Mouse (Mus musculus) retina, embryonic 14.5 days (tissue): ENCODE measurements at regions not wholly inside any gene's neighbourhood (a gene's known extent, or its start where the extent isn't known, plus 50 kb on each side); places are given as distances from the start of the nearest gene placed in this dataset.
"Not testable (repeated sequence)": the region's sequence is repeated elsewhere in the genome, so short reads cannot be mapped to it uniquely, and the experiment has no call there.

Experiments
- DNase-seq: peaks from one replicate; pipeline ENCODE4 v3.0.0-alpha.2; 2015; ENCODE audit warnings: low spot score

GRCm38 (mm10) chr13:52096506-52096905 is 250.0 kb downstream of the Gadd45g start:
- DNase-seq, result no peak

GRCm38 (mm10) chr13:52105989-52106642 is 259.6 kb downstream of the Gadd45g start:
- peak; percentile 40 for DNase-seq

- no peak for DNase-seq
These were observed 262.0 kb downstream of the Gadd45g start for GRCm38 (mm10) chr13:52108349-52108921.

GRCm38 (mm10) chr13:52109039-52109759 is 262.7 kb downstream of the Gadd45g start:
- no peak for DNase-seq

GRCm38 (mm10) chr13:52110750-52111149 is 264.3 kb downstream of the Gadd45g start:
- no peak for DNase-seq

GRCm38 (mm10) chr13:52113549-52113948 is 267.1 kb downstream of the Gadd45g start:
- no peak for DNase-seq

GRCm38 (mm10) chr13:52114431-52114830 is 268.0 kb downstream of the Gadd45g start:
- DNase-seq, result no peak

- DNase-seq, result no peak
These were observed 268.5 kb downstream of the Gadd45g start for GRCm38 (mm10) chr13:52114962-52115361.

- DNase-seq, result no peak
These were observed 269.8 kb downstream of the Gadd45g start for GRCm38 (mm10) chr13:52116241-52116640.

- DNase-seq, result no peak
These were observed 270.3 kb downstream of the Gadd45g start for GRCm38 (mm10) chr13:52116756-52117155.

GRCm38 (mm10) chr13:52120795-52121194 is 274.3 kb downstream of the Gadd45g start:
- DNase-seq, result no peak

GRCm38 (mm10) chr13:52125037-52125436 is 278.6 kb downstream of the Gadd45g start:
- DNase-seq, result no peak

GRCm38 (mm10) chr13:52127751-52128150 is 281.3 kb downstream of the Gadd45g start:
- no peak for DNase-seq

GRCm38 (mm10) chr13:52129466-52129865 is 283.0 kb downstream of the Gadd45g start:
- DNase-seq, result no peak

GRCm38 (mm10) chr13:52133202-52133601 is 286.7 kb downstream of the Gadd45g start:
- no peak for DNase-seq

- no peak for DNase-seq
These were observed 292.0 kb downstream of the Gadd45g start for GRCm38 (mm10) chr13:52138331-52138945.

GRCm38 (mm10) chr13:52139140-52139809 is 292.8 kb downstream of the Gadd45g start:
- DNase-seq, result no peak

- DNase-seq, result no peak
These were observed 293.7 kb downstream of the Gadd45g start for GRCm38 (mm10) chr13:52140221-52140620.

GRCm38 (mm10) chr13:52144066-52144465 is 297.6 kb downstream of the Gadd45g start:
- not testable (repeated sequence) for DNase-seq

GRCm38 (mm10) chr13:52145926-52146325 is 299.4 kb downstream of the Gadd45g start:
- no peak for DNase-seq

- no peak for DNase-seq
These were observed 303.8 kb downstream of the Gadd45g start for GRCm38 (mm10) chr13:52150281-52150680.

- no peak for DNase-seq
These were observed 305.3 kb downstream of the Gadd45g start for GRCm38 (mm10) chr13:52151777-52152176.
